Mouse (Mus musculus) embryonic fibroblast, embryonic 13.5 days (primary cell): ENCODE results near the gene E2f4.

Experiments
- CTCF ChIP-seq: IDR thresholded peaks from 2 replicates; pipeline ENCODE4 v1.5.1; 2011; ENCODE audit warnings: mild to moderate bottlenecking, control low read depth, low read length, moderate library complexity, borderline replicate concordance; ENCODE audit not compliant: insufficient read depth
- POLR2A ChIP-seq: IDR thresholded peaks from 2 replicates; pipeline ENCODE4 v1.6.1; 2011; ENCODE audit warnings: low read depth, mild to moderate bottlenecking, control low read depth, low read length, moderate library complexity

- TF ChIP-seq POLR2A (no peak), CTCF (no peak)
Measured at GRCm38 (mm10) chr8:105260371-105261099, 36.9 kb upstream of the E2f4 start.
